Mouse (Mus musculus) CH12.LX (cell line): Measurements from ENCODE around the gene Cpz.

ENCODE experiments used
- CHD1 ChIP-seq: IDR thresholded peaks from 2 replicates; pipeline ENCODE4 v1.6.1; 2012; ENCODE audit warnings: low read depth, low read length, improper control_type of control experiment, inconsistent platforms
- MAZ ChIP-seq: IDR thresholded peaks from 2 replicates; pipeline ENCODE4 v1.6.1; 2012; ENCODE audit warnings: low read depth, mild to moderate bottlenecking, inconsistent platforms, low read length, improper control_type of control experiment, moderate library complexity
- USF1 ChIP-seq: IDR thresholded peaks from 2 replicates; pipeline ENCODE4 v1.6.1; 2014; ENCODE audit warnings: low read depth, mild to moderate bottlenecking, inconsistent platforms, low read length, improper control_type of control experiment
- ZC3H11A ChIP-seq: IDR thresholded peaks from 2 replicates; pipeline ENCODE4 v1.6.1; 2012; ENCODE audit warnings: low read depth, mild to moderate bottlenecking, inconsistent platforms, low read length, improper control_type of control experiment

- no peak for TF ChIP-seq USF1
- no peak for TF ChIP-seq ZC3H11A
- TF ChIP-seq MAZ = no peak
- no peak for TF ChIP-seq CHD1
These were observed 46.0 kb downstream of the Cpz start for GRCm38 (mm10) chr5:35479521-35479920.
